Mouse (Mus musculus): Measurements from ENCODE around the gene Xpo4. TPM values are rescaled to one million over a fixed set of nuclear protein-coding genes. Genes with fewer than 3 reads are reported as not detected.

Xpo4 gene
- polyA plus RNA-seq, 2 experiments from 2014 or later, result 21.2 to 28.7 TPM

GRCm38 (mm10) chr14:57606663-57607365 is 58.4 kb downstream of the Xpo4 start:
- ATAC-seq, result no peak

GRCm38 (mm10) chr14:57593279-57593678 is 72.0 kb downstream of the Xpo4 start:
- peak; percentile 53 for ATAC-seq

- no peak for ATAC-seq
Measured at GRCm38 (mm10) chr14:57591830-57592229, 73.4 kb downstream of the Xpo4 start.

- ATAC-seq, result no peak
Measured at GRCm38 (mm10) chr14:57576364-57577060, 88.7 kb downstream of the Xpo4 start.

GRCm38 (mm10) chr14:57574792-57575587 is 90.2 kb downstream of the Xpo4 start:
- no peak for ATAC-seq

GRCm38 (mm10) chr14:57571155-57572133 is 93.8 kb downstream of the Xpo4 start, which contains the start of gene Eef1akmt1:
Eef1akmt1 (minus strand) TSS chr14:57571612.
- ATAC-seq, result peak; percentile 100

- no peak for ATAC-seq
Measured at GRCm38 (mm10) chr14:57565626-57566025, 99.6 kb downstream of the Xpo4 start.

- ATAC-seq, result no peak
Measured at GRCm38 (mm10) chr14:57556922-57557321, 108.3 kb downstream of the Xpo4 start.

- ATAC-seq, result no peak
Measured at GRCm38 (mm10) chr14:57555471-57556070, 109.7 kb downstream of the Xpo4 start.

GRCm38 (mm10) chr14:57554434-57554833 is 110.8 kb downstream of the Xpo4 start:
- no peak for ATAC-seq

GRCm38 (mm10) chr14:57552945-57553344 is 112.3 kb downstream of the Xpo4 start:
- no peak for ATAC-seq

- ATAC-seq, result no peak
Measured at GRCm38 (mm10) chr14:57547062-57547461, 118.2 kb downstream of the Xpo4 start.

- no peak for ATAC-seq
Measured at GRCm38 (mm10) chr14:57546557-57547021, 118.6 kb downstream of the Xpo4 start.

GRCm38 (mm10) chr14:57546131-57546530 is 119.1 kb downstream of the Xpo4 start:
- no peak for ATAC-seq

GRCm38 (mm10) chr14:57545526-57545925 is 119.7 kb downstream of the Xpo4 start:
- ATAC-seq, result no peak

GRCm38 (mm10) chr14:57543420-57544039 is 121.7 kb downstream of the Xpo4 start:
- no peak for ATAC-seq

- no peak for ATAC-seq
Measured at GRCm38 (mm10) chr14:57542231-57542630, 123.0 kb downstream of the Xpo4 start.

- no peak for ATAC-seq
Measured at GRCm38 (mm10) chr14:57540683-57541082, 124.5 kb downstream of the Xpo4 start.

GRCm38 (mm10) chr14:57537261-57538015 is 127.8 kb downstream of the Xpo4 start:
- no peak for ATAC-seq

GRCm38 (mm10) chr14:57536820-57537219 is 128.4 kb downstream of the Xpo4 start:
- ATAC-seq, result no peak

Measured in activated CD4-positive, CD25-positive, alpha-beta regulatory T cell, adult 4 months (primary cell).